Mouse (Mus musculus): ENCODE data around the gene Ntn5. TPM values are rescaled to one million over a fixed set of nuclear protein-coding genes. Genes with fewer than 3 reads are reported as not detected.

The Ntn5 gene
- polyA plus RNA-seq, 1 experiment from 2014 or later, result 2.3 TPM

GRCm38 (mm10) chr7:45710477-45711191 is 26.8 kb downstream of the Ntn5 start:
- ATAC-seq (no peak), DNase-seq (ENCODE audit: low read depth, low spot score) (no peak)
- no peaks in the 10 kb centered on the region for H3K27me3 ChIP-seq
- ChIA-PET POLR2A (no interaction called here), CTCF (no interaction called here)
- no peak for TF ChIP-seq CTCF (IDR thresholded peaks at IDR 0.05)
- in situ Hi-C loops (cut with MboI; ENCODE audit: low pct_unique_long_range_greater_than_20kb), result loop anchor here (25.0 kb wide), 1 partner anchor 848 kb away; the partner anchor contains the start of genes Pnkp and Ptov1

GRCm38 (mm10) chr7:45711316-45712021 is 27.6 kb downstream of the Ntn5 start:
- no peak for TF ChIP-seq CTCF (IDR thresholded peaks at IDR 0.05)
- ATAC-seq (no peak), DNase-seq (ENCODE audit: low read depth, low spot score) (no peak)
- H3K27me3 ChIP-seq, result no peaks in the 10 kb centered on the region
- POLR2A ChIA-PET, result no interaction called here
- CTCF ChIA-PET, result no interaction called here
- in situ Hi-C loops (cut with MboI; ENCODE audit: low pct_unique_long_range_greater_than_20kb), result loop anchor here (25.0 kb wide), 1 partner anchor 849 kb away; the partner anchor contains the start of genes Pnkp and Ptov1

- DNase-seq (ENCODE audit: low read depth, low spot score) (no peak), ATAC-seq (no peak)
- TF ChIP-seq CTCF (IDR thresholded peaks at IDR 0.05), result no peak
- in situ Hi-C loops (cut with MboI; ENCODE audit: low pct_unique_long_range_greater_than_20kb), result loop anchor here (25.0 kb wide), 1 partner anchor 850 kb away; the partner anchor contains the start of genes Pnkp and Ptov1
- CTCF ChIA-PET, result no interaction called here
- H3K27me3 ChIP-seq, result no peaks in the 10 kb centered on the region
- POLR2A ChIA-PET, result no interaction called here
Measured at GRCm38 (mm10) chr7:45712022-45712757, 28.4 kb downstream of the Ntn5 start.

- in situ Hi-C loops (cut with MboI; ENCODE audit: low pct_unique_long_range_greater_than_20kb), result loop anchor here (25.0 kb wide), 1 partner anchor 851 kb away; the partner anchor contains the start of genes Pnkp and Ptov1
- ChIA-PET CTCF (no interaction called here), POLR2A (no interaction called here)
- ATAC-seq (no peak), DNase-seq (ENCODE audit: low read depth, low spot score) (no peak)
- TF ChIP-seq CTCF (IDR thresholded peaks at IDR 0.05), result no peak
- H3K27me3 ChIP-seq, result no peaks in the 10 kb centered on the region
Measured at GRCm38 (mm10) chr7:45713396-45713795, 29.6 kb downstream of the Ntn5 start.

GRCm38 (mm10) chr7:45713881-45714520 is 30.2 kb downstream of the Ntn5 start:
- TF ChIP-seq CTCF (IDR thresholded peaks at IDR 0.05), result no peak
- in situ Hi-C loops (cut with MboI; ENCODE audit: low pct_unique_long_range_greater_than_20kb), result loop anchor here (25.0 kb wide), 1 partner anchor 852 kb away; the partner anchor contains the start of genes Pnkp and Ptov1
- H3K27me3 ChIP-seq, result no peaks in the 10 kb centered on the region
- ChIA-PET POLR2A (no interaction called here), CTCF (no interaction called here)
- DNase-seq (ENCODE audit: low read depth, low spot score) (no peak), ATAC-seq (no peak)

- DNase-seq (ENCODE audit: low read depth, low spot score) (no peak), ATAC-seq (peak; percentile 7)
- CTCF ChIA-PET, result no interaction called here
- TF ChIP-seq CTCF (IDR thresholded peaks at IDR 0.05), result no peak
- H3K27me3 ChIP-seq, result no peaks in the 10 kb centered on the region
- POLR2A ChIA-PET, result no interaction called here
- in situ Hi-C loops (cut with MboI; ENCODE audit: low pct_unique_long_range_greater_than_20kb), result loop anchor here (25.0 kb wide), 1 partner anchor 852 kb away; the partner anchor contains the start of genes Pnkp and Ptov1
Measured at GRCm38 (mm10) chr7:45714630-45715089, 30.8 kb downstream of the Ntn5 start.

GRCm38 (mm10) chr7:45715090-45715708 is 31.4 kb downstream of the Ntn5 start, which contains the start of gene Rpl18:
TSS of gene Rpl18 (plus strand) at chr7:45715457.
- POLR2A ChIA-PET, result no interaction called here
- CTCF ChIA-PET, result no interaction called here
- no peak for TF ChIP-seq CTCF (IDR thresholded peaks at IDR 0.05)
- in situ Hi-C loops (cut with MboI; ENCODE audit: low pct_unique_long_range_greater_than_20kb), result loop anchor here (25.0 kb wide), 1 partner anchor 853 kb away; the partner anchor contains the start of genes Pnkp and Ptov1
- H3K27me3 ChIP-seq, result no peaks in the 10 kb centered on the region
- no peak for DNase-seq (ENCODE audit: low read depth, low spot score)
- peak; percentile 82 for ATAC-seq

GRCm38 (mm10) chr7:45715741-45716459 is 32.1 kb downstream of the Ntn5 start:
- in situ Hi-C loops (cut with MboI; ENCODE audit: low pct_unique_long_range_greater_than_20kb), result loop anchor here (25.0 kb wide), 1 partner anchor 854 kb away; the partner anchor contains the start of genes Pnkp and Ptov1
- TF ChIP-seq CTCF (IDR thresholded peaks at IDR 0.05), result no peak
- no peak for DNase-seq (ENCODE audit: low read depth, low spot score)
- ATAC-seq, result no peak
- CTCF ChIA-PET, result no interaction called here
- no peaks in the 10 kb centered on the region for H3K27me3 ChIP-seq
- POLR2A ChIA-PET, result interaction anchor here (4.4 kb wide), 1 partner anchor 8 kb away, joined by 28 read pairs; no protein-coding TSS in a partner anchor

GRCm38 (mm10) chr7:45716460-45716857 is 32.6 kb downstream of the Ntn5 start:
- in situ Hi-C loops (cut with MboI; ENCODE audit: low pct_unique_long_range_greater_than_20kb), result loop anchor here (25.0 kb wide), 1 partner anchor 854 kb away; the partner anchor contains the start of genes Pnkp and Ptov1
- ATAC-seq (no peak), DNase-seq (ENCODE audit: low read depth, low spot score) (no peak)
- POLR2A ChIA-PET, result interaction anchor here (1.9 to 4.4 kb wide), 2 partner anchors 8 to 10 kb away, joined by 7 to 28 read pairs; no protein-coding TSS in a partner anchor
- H3K27me3 ChIP-seq, result no peaks in the 10 kb centered on the region
- TF ChIP-seq CTCF (IDR thresholded peaks at IDR 0.05), result no peak
- CTCF ChIA-PET, result interaction anchor here (1.1 to 2.1 kb wide), 3 partner anchors 8 to 66 kb away, joined by 3 to 6 read pairs (median 3); partner anchors contain the start of gene Dbp

Data from Patski (cell line).